Mouse (Mus musculus): ENCODE measurements around the gene Rassf6.

DNA sequence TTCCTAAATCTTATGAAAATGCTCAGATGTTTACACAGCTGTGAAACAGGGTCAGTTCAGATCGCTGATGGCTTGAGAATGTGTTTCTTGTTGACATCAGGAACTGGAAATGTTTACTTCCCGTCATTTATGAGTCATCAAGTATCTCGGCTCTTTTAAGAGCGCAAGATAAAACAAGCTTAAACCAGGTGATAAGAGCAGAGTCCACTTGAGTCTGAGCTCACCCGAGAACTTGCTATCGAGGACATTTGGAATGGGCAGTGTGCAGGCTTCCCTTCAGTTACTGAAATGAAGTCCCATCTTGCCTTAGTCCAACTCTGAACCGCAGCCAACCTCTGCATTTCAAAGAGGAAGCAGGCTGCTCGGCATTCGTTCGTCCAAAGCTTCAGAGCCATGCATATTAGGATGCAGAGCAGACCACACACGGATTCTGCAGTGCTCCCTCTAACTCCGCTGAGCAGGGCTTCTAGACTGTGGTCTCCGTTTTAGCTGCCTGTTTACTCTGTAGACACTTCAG, 37.0 kb downstream of the Rassf6 start:
- no peak for TF ChIP-seq POLR2A (IDR thresholded peaks at IDR 0.05; ENCODE audit: borderline replicate concordance, extremely low read depth, insufficient read depth, insufficient read length, poor library complexity, severe bottlenecking)
- no peak for TF ChIP-seq CTCF (IDR thresholded peaks at IDR 0.05; ENCODE audit: borderline replicate concordance, extremely low read depth, insufficient read depth, insufficient read length)

Data from brain, embryonic 14.5 days (tissue).